Mouse (Mus musculus): ENCODE data around the gene B9d1.

B9d1 gene

GRCm38 (mm10) chr11:61504713-61505257, at the start of gene B9d1:
B9d1 (plus strand) TSS chr11:61505144.
- DNase-seq (ENCODE audit: low read depth) = peak; percentile 99

DNA sequence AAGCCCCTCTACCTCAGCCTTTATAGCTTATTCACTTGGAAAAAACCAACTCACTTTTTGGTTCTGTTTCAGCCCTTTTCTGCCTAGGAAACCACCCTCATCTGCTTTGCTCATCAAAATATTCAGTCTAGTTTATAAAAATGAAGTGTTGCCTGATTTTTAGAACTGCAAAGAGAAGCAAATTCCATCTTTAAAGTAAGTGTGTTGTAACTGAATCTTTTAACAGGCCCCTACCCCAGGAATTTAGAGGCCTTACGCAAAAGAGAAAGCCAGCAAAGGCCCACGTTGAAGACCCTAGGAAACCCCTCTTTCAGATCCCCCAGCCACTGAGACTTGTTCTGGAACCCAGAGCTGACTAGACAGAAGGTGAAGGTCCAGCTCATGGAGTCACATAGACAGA, 40.9 kb upstream of the B9d1 start:
- no peak for DNase-seq (ENCODE audit: low read depth)

GRCm38 (mm10) chr11:61465422-61465821, 39.5 kb upstream of the B9d1 start:
- DNase-seq (ENCODE audit: low read depth) = no peak

DNA sequence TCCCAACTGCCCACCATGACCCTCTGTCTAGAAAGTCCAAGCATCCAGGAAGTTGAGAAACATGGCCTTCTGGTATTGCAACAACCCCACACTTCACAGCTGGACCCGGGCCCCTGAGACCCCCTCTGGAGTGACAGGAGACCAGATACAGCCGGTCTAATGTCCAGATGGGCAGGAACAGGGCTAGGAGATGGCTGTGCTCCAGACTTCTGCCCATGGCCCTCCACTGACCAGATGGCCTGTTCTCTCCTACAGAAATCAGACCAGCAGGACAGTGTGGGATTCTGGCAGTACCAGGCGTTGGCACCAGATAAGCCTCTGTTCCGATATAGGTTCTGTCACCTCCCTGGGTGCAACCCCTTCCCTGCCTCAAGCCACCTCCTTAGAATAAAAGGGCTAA, 36.4 kb upstream of the B9d1 start:
- no peak for DNase-seq (ENCODE audit: low read depth)

DNA sequence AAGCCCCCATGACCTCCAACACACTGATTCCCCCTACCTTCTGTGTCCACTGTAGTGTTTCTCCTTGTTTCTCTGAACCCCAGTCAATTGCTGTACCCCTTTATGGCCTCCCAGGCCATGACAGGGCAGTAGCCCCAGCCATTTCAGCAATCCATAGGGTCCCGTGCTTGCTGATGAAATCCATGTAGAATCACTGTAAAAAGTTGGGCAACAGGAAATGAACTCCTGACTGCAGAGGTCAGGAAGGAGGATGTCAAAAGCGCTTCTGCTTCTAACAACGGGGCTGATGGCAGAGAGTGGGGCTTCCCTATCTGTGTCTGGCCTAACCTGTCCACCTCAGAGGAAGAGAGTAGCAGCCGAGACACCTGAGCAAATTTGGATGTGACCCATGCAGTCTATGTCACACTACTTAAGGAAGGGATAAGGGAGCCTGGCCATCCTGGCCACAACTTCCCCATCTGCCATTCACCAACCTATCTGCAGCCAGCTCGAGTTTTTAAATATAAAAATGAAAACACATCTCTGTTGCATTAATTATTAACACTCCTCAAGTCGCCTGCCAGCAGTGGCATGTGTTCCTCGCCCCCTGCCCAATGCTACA, 35.5 kb upstream of the B9d1 start:
- DNase-seq (ENCODE audit: low read depth) = no peak

GRCm38 (mm10) chr11:61470880-61471279, 34.1 kb upstream of the B9d1 start:
- no peak for DNase-seq (ENCODE audit: low read depth)

GRCm38 (mm10) chr11:61473630-61474029, 31.3 kb upstream of the B9d1 start:
- DNase-seq (ENCODE audit: low read depth) = no peak

DNA sequence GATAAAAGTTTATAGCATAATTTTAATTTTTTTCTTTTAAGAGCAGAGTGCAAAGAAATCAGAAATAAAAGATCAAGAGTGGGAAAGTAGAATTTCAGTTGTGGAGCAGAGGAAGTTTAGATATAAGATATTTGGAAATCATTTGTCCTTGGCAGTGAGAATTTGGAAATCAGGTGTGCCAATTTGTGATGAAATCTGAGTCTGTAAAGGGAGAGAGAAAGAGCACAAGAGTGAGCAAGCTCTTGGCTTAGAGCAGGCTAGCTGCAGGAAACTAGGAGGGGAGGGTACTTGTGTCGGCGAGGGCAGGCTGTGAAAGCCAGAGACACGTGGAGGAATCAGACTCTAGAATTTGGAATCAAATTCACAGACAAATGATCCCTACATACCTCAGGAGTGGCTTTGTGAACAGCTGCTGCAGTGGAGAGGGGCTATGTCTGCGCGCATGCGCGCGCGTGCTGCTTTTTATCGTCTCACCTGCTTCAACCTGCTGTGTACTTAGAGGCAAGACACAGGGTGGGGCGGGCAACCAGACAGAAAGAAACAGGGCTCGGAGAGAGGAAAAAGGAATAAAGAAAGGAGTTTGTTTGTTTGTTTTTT, 28.1 kb upstream of the B9d1 start:
- DNase-seq (ENCODE audit: low read depth) = no peak

GRCm38 (mm10) chr11:61477566-61478508, 27.1 kb upstream of the B9d1 start:
- no peak for DNase-seq (ENCODE audit: low read depth)

- no peak for DNase-seq (ENCODE audit: low read depth)
These were observed 26.2 kb upstream of the B9d1 start for GRCm38 (mm10) chr11:61478788-61479187.

DNA sequence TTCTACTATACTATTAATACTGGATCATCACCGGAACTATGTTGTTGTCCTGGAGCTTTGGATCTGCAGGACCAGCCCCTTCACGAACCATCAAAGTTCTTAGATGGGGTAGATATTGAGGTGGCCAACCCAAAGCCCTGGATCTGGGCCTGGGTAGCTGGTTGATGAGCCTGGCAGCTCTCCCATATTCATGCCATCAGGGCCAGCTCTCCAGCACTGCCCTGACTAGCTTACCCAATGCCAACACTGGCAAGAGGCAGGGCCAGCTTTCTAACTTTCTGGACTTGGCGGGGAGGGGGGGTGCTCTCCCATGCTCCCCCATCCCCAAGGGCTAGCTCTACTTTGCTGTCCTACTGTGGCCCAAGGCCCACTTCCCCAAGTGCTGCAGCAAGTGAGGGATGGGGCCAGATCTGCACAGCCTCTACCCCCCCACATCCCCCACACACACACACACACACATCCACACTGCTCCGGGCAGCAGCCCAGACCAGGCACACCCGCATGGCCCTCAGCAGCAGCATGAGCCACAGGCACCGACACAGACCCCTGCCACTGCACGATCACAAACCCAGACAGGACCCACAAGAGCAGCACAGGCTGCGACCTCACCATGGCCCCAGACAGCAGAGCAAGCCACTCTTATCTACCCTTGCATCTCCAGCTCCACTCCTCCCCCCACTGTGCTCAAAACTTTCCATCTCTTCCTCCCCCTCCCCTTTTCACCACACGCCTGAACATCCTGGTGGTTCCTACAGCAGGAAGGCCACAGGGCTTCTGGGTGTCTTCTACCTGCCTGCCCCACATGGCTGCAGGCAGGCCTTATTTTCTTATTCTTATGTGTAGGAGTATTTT, 23.5 kb upstream of the B9d1 start:
- DNase-seq (ENCODE audit: low read depth) = peak; percentile 36

DNA sequence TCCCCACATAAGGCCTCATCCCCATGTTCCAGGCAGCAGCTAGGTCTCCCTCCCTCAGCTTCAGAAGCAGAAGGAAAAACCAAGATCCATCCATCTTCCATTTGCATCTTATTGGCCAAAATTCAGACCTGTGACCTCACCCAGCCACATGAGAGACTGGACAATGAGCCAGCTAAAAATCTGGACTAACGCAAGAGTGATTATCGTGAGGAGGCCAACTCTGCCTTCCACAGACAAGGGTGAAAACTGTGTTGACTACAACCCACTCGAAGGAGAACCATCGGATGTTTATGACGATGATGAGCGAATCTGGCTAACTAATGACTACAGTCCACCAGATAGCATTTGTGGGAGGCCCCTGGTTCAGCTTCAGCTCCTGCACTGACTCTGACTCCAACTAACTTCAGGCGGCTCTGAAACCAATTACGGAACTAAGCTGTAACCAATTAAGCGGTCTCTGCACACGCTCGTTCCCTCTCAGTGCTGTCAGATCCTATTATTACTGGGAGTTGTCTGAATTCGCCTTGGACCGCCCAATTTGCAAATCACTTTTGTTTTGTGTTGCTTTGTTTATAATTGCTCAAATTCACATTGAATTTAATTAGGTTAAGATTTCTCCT, 21.6 kb upstream of the B9d1 start:
- no peak for DNase-seq (ENCODE audit: low read depth)

DNA sequence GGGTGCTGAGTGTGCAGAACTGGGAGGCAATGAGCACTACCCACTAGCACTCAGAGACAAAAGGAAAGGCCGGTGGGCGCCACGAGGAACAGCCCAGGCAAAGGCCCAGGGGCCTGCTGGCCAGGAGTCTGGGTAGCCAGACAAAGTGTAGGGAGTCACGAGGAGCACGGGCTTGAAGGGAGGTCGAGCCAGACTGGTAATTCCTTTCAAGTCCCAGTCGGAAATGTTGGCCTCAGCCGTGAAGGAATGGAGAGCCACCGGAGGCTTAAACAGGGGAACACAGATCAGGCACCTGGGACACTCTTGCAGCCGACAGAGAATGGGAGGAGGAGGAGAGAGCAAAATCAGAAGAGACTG, 20.7 kb upstream of the B9d1 start:
- DNase-seq (ENCODE audit: low read depth) = no peak

- no peak for DNase-seq (ENCODE audit: low read depth)
These were observed 20.1 kb upstream of the B9d1 start, which contains the start of gene Mfap4 for GRCm38 (mm10) chr11:61484613-61485540. Mfap4 (plus strand) TSS chr11:61485431.

- DNase-seq (ENCODE audit: low read depth) = no peak
These were observed 19.1 kb upstream of the B9d1 start for GRCm38 (mm10) chr11:61485541-61486457.

- DNase-seq (ENCODE audit: low read depth) = no peak
These were observed 18.3 kb upstream of the B9d1 start for GRCm38 (mm10) chr11:61486458-61487219.

DNA sequence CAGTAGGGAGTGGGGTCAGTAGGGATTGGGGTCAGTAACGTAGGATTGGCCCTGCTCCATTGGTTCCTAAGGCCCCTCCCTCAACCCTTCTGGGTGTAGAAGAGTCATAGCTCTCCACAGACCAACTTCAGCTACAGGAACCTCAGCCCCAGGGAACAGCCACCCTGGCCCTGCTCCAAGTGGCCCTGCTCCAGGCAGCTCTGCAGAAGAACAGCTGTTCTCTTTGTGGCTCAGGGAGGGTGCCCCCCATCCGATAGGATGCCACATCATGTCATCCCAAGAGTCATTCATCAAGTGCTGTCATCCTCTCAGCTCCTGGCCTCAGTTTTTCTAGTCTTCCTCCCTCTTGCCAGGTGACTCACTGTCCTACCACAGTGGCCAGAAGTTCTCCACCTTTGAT, 17.5 kb upstream of the B9d1 start:
- no peak for DNase-seq (ENCODE audit: low read depth)

GRCm38 (mm10) chr11:61487936-61488335, 17.0 kb upstream of the B9d1 start:
- DNase-seq (ENCODE audit: low read depth) = no peak
